Mouse (Mus musculus): ENCODE measurements at regions not wholly inside any gene's neighbourhood (a gene's known extent, or its start where the extent isn't known, plus 50 kb on each side); places are given as distances from the start of the nearest gene placed in this dataset.

DNA sequence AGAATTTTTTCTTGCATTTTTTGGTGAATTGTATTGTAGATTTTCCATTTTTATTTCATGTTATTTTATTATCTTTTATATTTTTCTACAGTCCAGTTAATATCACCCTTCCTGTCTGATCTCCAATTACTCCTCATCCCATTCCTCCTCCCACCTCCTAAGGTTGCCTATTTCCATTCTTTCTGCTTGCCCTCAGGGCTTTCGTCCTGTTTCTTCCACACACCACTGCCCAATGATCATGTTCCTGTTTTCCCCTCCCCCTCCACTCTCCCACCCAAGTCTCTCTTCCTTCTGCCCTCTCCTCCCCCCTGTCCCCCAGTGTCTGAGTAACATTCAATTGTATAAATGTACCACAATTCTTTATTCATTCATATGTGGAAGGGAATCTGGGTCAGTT lies 573.6 kb upstream of the Ptprd start:
- no peak for DNase-seq (ENCODE audit: low spot score)

DNA sequence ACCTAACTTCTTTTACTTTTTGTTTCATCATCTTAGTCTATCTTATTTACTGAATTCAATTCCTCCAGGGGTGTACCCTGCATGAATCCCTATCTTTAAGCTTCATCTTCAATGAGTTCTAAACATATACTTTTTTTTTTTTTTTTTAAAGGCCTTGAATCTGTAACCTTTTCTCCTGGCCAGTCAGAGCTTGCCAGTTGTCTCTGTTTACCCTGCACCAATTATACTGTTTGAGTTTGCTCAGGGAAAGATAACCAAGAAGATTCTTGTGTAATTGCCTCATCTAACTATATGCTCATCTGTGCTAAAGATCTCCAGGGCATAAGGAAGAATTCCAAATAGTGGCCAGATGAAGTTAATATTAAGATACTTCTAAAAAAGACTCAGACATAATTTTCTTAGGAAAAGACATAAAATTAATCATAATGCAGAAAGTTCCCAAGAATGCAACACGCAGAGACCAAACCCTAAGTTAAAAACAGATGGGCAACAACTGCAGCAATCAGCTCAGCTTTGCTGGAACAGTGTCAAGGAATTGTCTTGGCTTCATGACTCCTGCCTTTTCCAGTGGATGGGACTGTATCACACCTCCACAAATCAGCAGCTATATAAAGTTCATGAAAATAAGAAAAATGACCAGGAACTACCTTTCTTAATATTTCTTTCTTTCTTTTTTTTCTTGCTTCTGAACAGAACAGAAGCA lies 573.1 kb upstream of the Ptprd start:
- no peak for DNase-seq (ENCODE audit: low spot score)

DNA sequence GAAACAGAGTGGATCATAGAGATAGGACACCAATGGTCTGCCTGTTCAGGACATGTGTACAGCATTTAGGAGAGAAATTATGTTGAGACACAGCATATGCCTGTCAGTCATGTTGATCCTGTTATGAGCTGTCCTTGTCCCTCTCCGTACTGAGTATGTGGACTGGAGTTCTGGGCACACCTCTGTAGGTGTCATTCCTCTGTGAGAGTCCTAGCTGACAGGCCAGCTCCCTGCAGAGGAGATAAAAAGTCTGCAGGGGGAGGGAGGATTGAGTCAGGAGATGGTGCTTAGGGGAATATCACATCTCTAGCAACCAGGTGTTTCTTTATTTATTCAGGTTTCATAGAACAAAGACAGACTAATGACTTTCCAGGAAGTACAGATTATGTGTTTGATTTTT lies 572.3 kb upstream of the Ptprd start:
- DNase-seq (ENCODE audit: low spot score), result peak; percentile 3

DNA sequence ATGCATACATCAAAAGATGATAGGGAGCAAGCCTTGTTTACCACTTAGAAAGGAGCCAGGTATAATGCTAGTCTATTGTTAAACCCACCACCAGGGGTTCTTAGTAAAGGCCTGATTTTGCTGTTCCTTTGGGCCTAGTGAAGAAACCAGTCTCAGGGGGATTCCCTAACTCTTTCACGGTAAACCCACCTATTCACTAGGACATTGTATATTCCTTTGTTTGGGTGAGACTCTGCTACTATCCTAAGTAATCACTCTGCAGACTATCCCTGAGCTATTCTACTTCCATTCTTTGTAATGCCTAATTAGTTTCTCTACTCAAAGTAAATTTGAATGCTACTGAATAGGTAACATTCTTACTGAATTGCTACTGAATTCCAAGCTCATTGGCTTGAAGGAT lies 571.0 kb upstream of the Ptprd start:
- DNase-seq (ENCODE audit: low spot score), result no peak

DNA sequence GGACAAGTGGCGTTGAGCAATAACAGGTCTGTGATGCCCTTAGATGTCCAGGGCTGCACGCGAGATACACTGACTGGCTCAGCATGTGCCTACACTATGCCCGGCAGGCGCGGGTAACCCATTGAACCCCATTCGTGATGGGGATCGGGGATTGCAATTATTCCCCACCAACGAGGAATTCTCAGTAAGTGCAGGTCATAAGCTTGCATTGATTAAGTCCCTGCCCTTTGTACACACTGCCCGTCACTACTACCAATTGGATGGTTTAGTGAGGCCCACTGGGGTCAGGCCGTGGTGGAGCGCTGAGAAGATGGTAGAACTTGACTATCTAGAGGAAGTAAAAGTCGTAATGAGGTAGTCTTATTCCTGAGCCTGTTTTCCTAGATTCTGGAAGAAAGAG lies 562.1 kb upstream of the Ptprd start:
- no peak for DNase-seq (ENCODE audit: low spot score)

DNA sequence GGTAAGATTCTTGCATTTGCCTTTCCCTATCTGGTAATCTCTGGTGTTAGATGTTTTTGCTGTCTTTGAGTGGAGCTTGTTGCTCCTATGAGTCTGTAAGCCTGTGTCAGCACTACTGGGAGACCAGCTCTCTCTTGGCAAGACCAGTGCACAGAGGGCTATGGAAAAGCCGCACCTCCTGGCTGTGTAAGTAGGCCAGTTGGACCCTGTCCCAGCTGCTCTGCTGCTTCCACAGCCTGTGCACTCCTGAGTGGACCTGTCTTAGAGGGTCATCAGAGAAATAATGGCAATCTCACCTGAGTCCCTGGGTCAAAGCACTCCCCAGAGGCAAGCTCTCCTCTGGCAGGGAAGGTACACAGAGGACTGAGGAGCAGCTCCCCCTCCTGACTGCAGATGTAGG lies 524.3 kb upstream of the Ptprd start:
- DNase-seq (ENCODE audit: low spot score), result no peak
